Comparison of ENCODE assay signal across 8 mouse cellular contexts in the genomic region with DNA sequence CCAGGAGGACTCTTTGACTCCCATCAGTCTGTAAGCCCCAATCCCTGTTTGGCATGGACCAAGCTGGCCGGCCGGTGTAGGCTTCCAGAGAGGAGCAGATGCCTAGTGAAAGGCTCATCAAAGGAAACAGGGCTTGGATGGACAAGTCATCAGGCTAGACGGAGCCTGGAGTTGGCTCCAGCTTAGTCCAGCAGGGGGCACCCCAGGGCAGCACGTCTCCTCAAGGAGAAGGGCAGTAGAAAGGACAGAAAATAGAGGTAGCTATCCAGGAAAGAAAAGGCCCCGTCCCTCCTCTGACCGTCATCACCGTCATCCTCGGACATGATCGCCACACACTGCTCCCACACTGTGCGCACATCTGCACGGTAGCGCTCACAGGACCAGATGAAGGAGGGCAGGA. TPM values are rescaled to one million over a fixed set of nuclear protein-coding genes. Genes with fewer than 3 reads are reported as not detected.
DNase-seq lines count a peak whose midpoint lies in the region; ATAC-seq and TF ChIP-seq lines count a peak whose summit lies in the region.

No protein-coding gene starts in this region.

- H3K79me2 ChIP-seq in liver, adult 2 months (ENCODE audit: control insufficient read depth, insufficient read depth, low read length): no peaks in the 10 kb centered on the region

- H3K4me1 ChIP-seq in bone marrow, adult 2 months (ENCODE audit: control insufficient read depth, insufficient read depth, low read length): no peaks in the 10 kb centered on the region
- H3K4me1 ChIP-seq in heart, embryonic 11.5 days (ENCODE audit: control insufficient read depth, insufficient read depth, low read length): peaks cover 26% of the 10 kb centered on the region
- H3K4me1 ChIP-seq in kidney, postnatal 0 days (replicated peaks; ENCODE audit: insufficient read depth, low read length): peaks cover 7% of the 10 kb centered on the region
- H3K4me1 ChIP-seq in liver, adult 2 months (ENCODE audit: control insufficient read depth, insufficient read depth, low read length): peaks cover 1% of the 10 kb centered on the region; the same call in 1 of the 2 replicates

- no peak overlapping the region for H3K9ac ChIP-seq in heart, embryonic 11.5 days (ENCODE audit: low read depth, low read length)
- H3K9ac ChIP-seq in kidney, postnatal 0 days (ENCODE audit: low read depth, low read length): no peak overlapping the region
- H3K9ac ChIP-seq in liver, adult 2 months (ENCODE audit: low read depth, low read length): no peak overlapping the region

- no peaks in the 10 kb centered on the region for H3K9me3 ChIP-seq in heart, embryonic 11.5 days (replicated peaks; ENCODE audit: control insufficient read depth, low read length)
- H3K9me3 ChIP-seq in kidney, postnatal 0 days (replicated peaks; ENCODE audit: low read length): no peaks in the 10 kb centered on the region

- H3K27ac ChIP-seq in bone marrow, adult 2 months (ENCODE audit: control insufficient read depth, insufficient read depth, low read depth, low read length, poor library complexity): no peak overlapping the region
- no peak overlapping the region for H3K27ac ChIP-seq in heart, embryonic 11.5 days (ENCODE audit: low read depth, low read length)
- H3K27ac ChIP-seq in kidney, postnatal 0 days: no peak overlapping the region
- no peak overlapping the region for H3K27ac ChIP-seq in liver, adult 2 months (replicated peaks; ENCODE audit: insufficient read depth, low read depth, low read length)

- DNase-seq in B cell, adult 2 months: peak; percentile 91 to 92
- DNase-seq in kidney, postnatal 0 days (ENCODE audit: low spot score): peak; percentile 90
- peak; percentile 52 for DNase-seq in liver, adult 2 months (ENCODE audit: extremely low read depth, low read depth, low spot score)
- peak; percentile 66 to 81 for DNase-seq in natural killer cell, adult 2 months (ENCODE audit: low spot score in 2 of 2)
- DNase-seq in splenic B cell, adult 2 months (ENCODE audit: low read depth, low spot score): peak; percentile 83

- no peak for TF ChIP-seq POLR2A in bone marrow, adult 2 months (IDR thresholded peaks at IDR 0.05; ENCODE audit: borderline replicate concordance, control insufficient read depth, low read depth, low read length)
- no peak for TF ChIP-seq POLR2A in liver, adult 2 months (IDR thresholded peaks at IDR 0.05; ENCODE audit: extremely low read depth, insufficient read depth, low read length)

- H3K4me3 ChIP-seq in bone marrow, adult 2 months (replicated peaks; ENCODE audit: control insufficient read depth, low read depth, low read length): no peak overlapping the region
- no peak overlapping the region; the same call in 1 of the 2 replicates for H3K4me3 ChIP-seq in heart, embryonic 11.5 days (ENCODE audit: low read depth, low read length)
- no peak overlapping the region for H3K4me3 ChIP-seq in kidney, postnatal 0 days (replicated peaks; ENCODE audit: low read depth, low read length)
- H3K4me3 ChIP-seq in liver, adult 2 months (ENCODE audit: insufficient read depth, low read depth, low read length): no peak overlapping the region

- H3K27me3 ChIP-seq in heart, embryonic 11.5 days (ENCODE audit: control insufficient read depth, insufficient read depth, low read length): peaks cover 31% of the 10 kb centered on the region
- H3K27me3 ChIP-seq in kidney, postnatal 0 days (ENCODE audit: insufficient read depth, low read length): 0 out of 2 replicates have a peak, but pooled peaks cover under 1% of the 10 kb centered on the region
- H3K27me3 ChIP-seq in liver, adult 2 months (ENCODE audit: control insufficient read depth, insufficient read depth, low read length): peaks cover 7% of the 10 kb centered on the region; the same call in 1 of the 2 replicates
- peaks cover 7% of the 10 kb centered on the region for H3K27me3 ChIP-seq in splenic B cell, adult 2 months (ENCODE audit: control insufficient read depth, insufficient read depth, low read length, poor library complexity, severe bottlenecking)

- peak overlapping the region; percentile 19; the same call in 1 of the 2 replicates for H3K4me2 ChIP-seq in heart, embryonic 11.5 days
- peak overlapping the region; percentile 21; the same call in 1 of the 2 replicates for H3K4me2 ChIP-seq in kidney, postnatal 0 days (ENCODE audit: low read length)

- no peaks in the 10 kb centered on the region for H3K36me3 ChIP-seq in heart, embryonic 11.5 days (ENCODE audit: control insufficient read depth, insufficient read depth, low read length)
- no peaks in the 10 kb centered on the region for H3K36me3 ChIP-seq in kidney, postnatal 0 days (ENCODE audit: insufficient read depth, low read length)
- no peaks in the 10 kb centered on the region for H3K36me3 ChIP-seq in liver, adult 2 months (ENCODE audit: control insufficient read depth, insufficient read depth, low read length)
- H3K36me3 ChIP-seq in splenic B cell, adult 2 months (ENCODE audit: control insufficient read depth, insufficient read depth, low read length, poor library complexity, severe bottlenecking): no peaks in the 10 kb centered on the region

- peak; percentile 92 for TF ChIP-seq CTCF in bone marrow, adult 2 months (IDR thresholded peaks at IDR 0.05; ENCODE audit: control insufficient read depth, insufficient read depth, low read length)
- TF ChIP-seq CTCF in kidney, postnatal 0 days (IDR thresholded peaks at IDR 0.05; ENCODE audit: low read depth): peak; percentile 93
- peak; percentile 96 for TF ChIP-seq CTCF in liver, adult 2 months (IDR thresholded peaks at IDR 0.05; ENCODE audit: low read depth, low read length)

- ATAC-seq in erythroblast, adult 5-6 weeks (replicated peaks; ENCODE audit: low FRiP score, poor library complexity, severe bottlenecking): peak; percentile 67; the same call in 1 of the 2 replicates
- ATAC-seq in heart, embryonic 11.5 days (replicated peaks; ENCODE audit: insufficient number of reproducible peaks, low FRiP score, low TSS enrichment): 0 out of 2 replicates have a peak, but pooled peaks have one; percentile 1
- ATAC-seq in kidney, postnatal 0 days (replicated peaks; ENCODE audit: low FRiP score, low read depth): no peak

- 7% methylated on average over 12 of the region's 12 CpGs for WGBS in bone marrow, adult 2 months
- WGBS in heart, embryonic 11.5 days (ENCODE audit: insufficient replicate concordance): 6% methylated on average over 12 of the region's 12 CpGs
- WGBS in kidney, postnatal 0 days: 7% methylated on average over 12 of the region's 12 CpGs
- WGBS in liver, adult 2 months: 5% methylated on average over 12 of the region's 12 CpGs

RNA-seq across cellular contexts. Expression of a gene that starts 2.2 kb away (rescaled TPM):
- 0.59 and 2.7 TPM in 2 replicates for polyA plus RNA-seq in bone marrow, adult 2 months (2011; ENCODE audit: insufficient read depth, insufficient read length, low replicate concordance, missing spikeins)
- total RNA-seq in erythroblast, adult 5-6 weeks (2015; ENCODE audit: low replicate concordance): not detected in 2 replicates
- 1.1 and 1.2 TPM in 2 replicates for total RNA-seq in erythroblast, adult 5-6 weeks (2017; ENCODE audit: low replicate concordance)
- 13.8 and 15.8 TPM in 2 replicates for polyA plus RNA-seq in heart, embryonic 11.5 days (2014; fragmentation: Nextera tagmentation; extraction: Ambion mirVana)
- 14.7 and 14.8 TPM in 2 replicates for polyA plus RNA-seq in kidney, postnatal 0 days (2015; fragmentation: Nextera tagmentation; extraction: Ambion mirVana)
- total RNA-seq in liver, adult 2 months (2014; rRNA removed): 2.1 and 2.5 TPM in 2 replicates
- 2.5 and 3.0 TPM in 2 replicates for polyA plus RNA-seq in liver, adult 2 months (2012; rRNA removed)

RNA-seq across cellular contexts. Expression of a gene that starts 4.1 kb away (rescaled TPM):
- polyA plus RNA-seq in bone marrow, adult 2 months (2011; ENCODE audit: insufficient read depth, insufficient read length, low replicate concordance, missing spikeins): 0.56 and 2.4 TPM in 2 replicates
- not detected in 2 replicates for total RNA-seq in erythroblast, adult 5-6 weeks (2015; ENCODE audit: low replicate concordance)
- not detected in 2 replicates for total RNA-seq in erythroblast, adult 5-6 weeks (2017; ENCODE audit: low replicate concordance)
- 0.69 and 0.80 TPM in 2 replicates for polyA plus RNA-seq in heart, embryonic 11.5 days (2014; fragmentation: Nextera tagmentation; extraction: Ambion mirVana)
- 1.5 and 2.2 TPM in 2 replicates for polyA plus RNA-seq in kidney, postnatal 0 days (2015; fragmentation: Nextera tagmentation; extraction: Ambion mirVana)
- total RNA-seq in liver, adult 2 months (2014; rRNA removed): 0.09 and 0.27 TPM in 2 replicates
- 0.42 and 0.44 TPM in 2 replicates for polyA plus RNA-seq in liver, adult 2 months (2012; rRNA removed)

RNA-seq across cellular contexts. Expression of a gene that starts 19.6 kb away (rescaled TPM):
- polyA plus RNA-seq in bone marrow, adult 2 months (2011; ENCODE audit: insufficient read depth, insufficient read length, low replicate concordance, missing spikeins): 3.3 TPM in 1 of 2 replicates, not detected in the other
- total RNA-seq in erythroblast, adult 5-6 weeks (2015; ENCODE audit: low replicate concordance): not detected in 2 replicates
- not detected in 2 replicates for total RNA-seq in erythroblast, adult 5-6 weeks (2017; ENCODE audit: low replicate concordance)
- polyA plus RNA-seq in heart, embryonic 11.5 days (2014; fragmentation: Nextera tagmentation; extraction: Ambion mirVana): 5.4 and 6.6 TPM in 2 replicates
- polyA plus RNA-seq in kidney, postnatal 0 days (2015; fragmentation: Nextera tagmentation; extraction: Ambion mirVana): 0.98 and 1.2 TPM in 2 replicates
- total RNA-seq in liver, adult 2 months (2014; rRNA removed): not detected in 2 replicates
- polyA plus RNA-seq in liver, adult 2 months (2012; rRNA removed): not detected in 2 replicates

RNA-seq across cellular contexts. Expression of a gene that starts 28.3 kb away (rescaled TPM):
- polyA plus RNA-seq in bone marrow, adult 2 months (2011; ENCODE audit: insufficient read depth, insufficient read length, low replicate concordance, missing spikeins): 3.5 and 3.6 TPM in 2 replicates
- 6.3 and 6.9 TPM in 2 replicates for total RNA-seq in erythroblast, adult 5-6 weeks (2015; ENCODE audit: low replicate concordance)
- 0.70 and 0.94 TPM in 2 replicates for total RNA-seq in erythroblast, adult 5-6 weeks (2017; ENCODE audit: low replicate concordance)
- not detected in 2 replicates for polyA plus RNA-seq in heart, embryonic 11.5 days (2014; fragmentation: Nextera tagmentation; extraction: Ambion mirVana)
- 0.24 and 0.28 TPM in 2 replicates for polyA plus RNA-seq in kidney, postnatal 0 days (2015; fragmentation: Nextera tagmentation; extraction: Ambion mirVana)
- 0.27 and 0.83 TPM in 2 replicates for total RNA-seq in liver, adult 2 months (2014; rRNA removed)
- 0.19 and 0.46 TPM in 2 replicates for polyA plus RNA-seq in liver, adult 2 months (2012; rRNA removed)

RNA-seq across cellular contexts. Expression of a gene that starts 30.4 kb away (rescaled TPM):
- polyA plus RNA-seq in bone marrow, adult 2 months (2011; ENCODE audit: insufficient read depth, insufficient read length, low replicate concordance, missing spikeins): 131 and 148 TPM in 2 replicates
- total RNA-seq in erythroblast, adult 5-6 weeks (2015; ENCODE audit: low replicate concordance): 65.8 and 68.0 TPM in 2 replicates
- total RNA-seq in erythroblast, adult 5-6 weeks (2017; ENCODE audit: low replicate concordance): 58.5 and 73.8 TPM in 2 replicates
- 137 and 153 TPM in 2 replicates for polyA plus RNA-seq in heart, embryonic 11.5 days (2014; fragmentation: Nextera tagmentation; extraction: Ambion mirVana)
- polyA plus RNA-seq in kidney, postnatal 0 days (2015; fragmentation: Nextera tagmentation; extraction: Ambion mirVana): 85.1 and 91.2 TPM in 2 replicates
- 1.1 and 3.2 TPM in 2 replicates for total RNA-seq in liver, adult 2 months (2014; rRNA removed)
- 2.1 and 2.6 TPM in 2 replicates for polyA plus RNA-seq in liver, adult 2 months (2012; rRNA removed)
